Mouse (Mus musculus) G1E-ER4 (cell line): ENCODE measurements around the gene Eng. TPM values are rescaled to one million over a fixed set of nuclear protein-coding genes. Genes with fewer than 3 reads are reported as not detected.

Experiments
- GATA1 ChIP-seq: IDR thresholded peaks from one replicate; pipeline ENCODE4 v1.8.0; 2012; ENCODE audit warnings: low read length, inconsistent platforms
- polyA plus RNA-seq: library from polyadenylated mRNA; stranded (reverse); fragments of >175 nt; gene quantifications from 2 replicates; pipeline ENCODE4 v1.2.3, GENCODE M21; 2012

The Eng gene
- polyA plus RNA-seq, 1 experiment, result 0.31 TPM

DNA sequence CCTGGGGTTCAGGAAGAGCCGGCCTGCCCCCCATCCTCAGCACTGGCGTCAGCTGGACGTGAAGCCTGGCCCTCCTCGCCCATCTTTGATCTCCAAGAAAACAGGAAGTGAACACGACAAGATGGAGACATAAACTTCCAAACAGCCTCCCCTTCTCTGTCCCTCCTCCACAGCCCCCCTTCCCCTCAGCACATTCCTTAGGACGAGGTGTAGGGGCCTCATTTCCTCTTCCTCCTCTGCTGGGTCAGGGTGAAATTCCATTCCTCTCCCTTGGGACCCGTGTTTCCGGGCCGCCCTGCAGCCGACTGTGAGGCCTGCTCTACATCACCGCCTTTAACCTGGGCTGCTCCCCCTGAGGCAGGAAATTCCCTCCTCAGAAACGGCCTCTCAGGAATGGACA, 9.4 kb downstream of the Eng start:
- no peak for TF ChIP-seq GATA1

DNA sequence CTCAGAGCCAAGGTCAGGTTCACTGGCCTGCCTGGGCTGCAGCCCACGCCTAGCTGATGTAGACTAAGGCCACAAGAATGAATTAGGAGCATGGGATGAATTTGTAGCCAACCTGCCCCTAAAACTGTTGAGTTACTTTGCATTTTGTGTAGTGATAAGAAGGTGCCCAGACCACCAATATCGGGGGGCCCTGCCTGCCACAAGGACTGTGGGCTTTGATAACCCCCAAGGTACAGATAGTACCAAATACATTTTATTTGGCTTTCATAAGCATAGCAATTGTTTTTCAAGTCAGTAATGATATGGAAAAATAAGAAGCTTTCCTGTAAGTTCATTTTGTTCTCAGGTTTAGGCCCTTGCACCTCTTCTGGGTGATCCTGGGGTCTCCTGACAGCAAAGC, 12.5 kb downstream of the Eng start:
- TF ChIP-seq GATA1, result peak; percentile 32

DNA sequence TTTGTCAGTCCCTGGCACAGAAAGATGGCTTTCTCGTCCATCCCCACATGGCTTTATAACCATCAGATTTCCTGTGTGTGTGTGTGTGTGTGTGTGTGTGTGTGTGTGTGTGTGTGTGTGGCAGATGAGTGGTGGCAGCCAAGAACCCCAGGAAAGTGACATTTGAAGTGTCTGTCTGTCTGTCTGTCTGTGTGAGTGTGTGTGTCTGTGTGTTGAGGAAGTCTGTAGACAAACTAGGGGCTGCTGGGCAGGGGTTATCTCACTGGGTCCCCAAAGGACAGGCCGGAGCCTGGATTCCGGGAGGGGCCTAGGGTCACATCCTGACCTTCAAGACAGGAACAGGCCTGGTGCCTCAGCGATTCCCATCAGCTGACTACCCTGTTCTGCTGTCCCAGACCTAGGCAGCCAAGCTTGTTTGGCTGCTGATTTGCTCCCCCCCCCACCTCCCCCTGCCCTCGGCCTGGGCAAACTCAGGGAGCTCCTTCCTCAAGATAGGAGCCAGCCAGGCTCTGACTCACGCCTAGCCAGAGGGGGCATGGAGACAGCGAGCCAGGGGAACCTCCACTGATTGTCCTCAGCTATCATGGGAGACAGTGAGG, 15.2 kb downstream of the Eng start:
- TF ChIP-seq GATA1, result no peak

DNA sequence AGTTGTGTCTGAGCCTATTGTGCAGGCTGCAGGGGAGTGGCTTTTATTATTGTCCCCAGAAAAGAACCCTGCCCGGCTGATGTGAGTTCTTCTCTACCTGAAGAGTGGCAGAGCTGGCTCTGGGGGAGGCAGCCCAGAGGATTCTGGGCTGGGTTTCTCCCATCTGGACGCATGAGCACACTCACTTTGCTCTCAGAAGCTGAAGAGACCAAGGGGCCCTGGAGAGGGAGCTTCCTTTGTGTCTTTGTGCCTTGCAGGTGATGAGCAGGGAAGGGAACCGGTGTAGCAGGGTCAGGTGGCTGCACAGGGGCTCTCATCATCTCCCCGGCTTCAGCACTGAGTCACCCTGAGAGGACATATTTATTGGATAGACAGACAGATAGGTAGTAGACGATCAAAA, 15.9 kb downstream of the Eng start:
- TF ChIP-seq GATA1, result no peak

DNA sequence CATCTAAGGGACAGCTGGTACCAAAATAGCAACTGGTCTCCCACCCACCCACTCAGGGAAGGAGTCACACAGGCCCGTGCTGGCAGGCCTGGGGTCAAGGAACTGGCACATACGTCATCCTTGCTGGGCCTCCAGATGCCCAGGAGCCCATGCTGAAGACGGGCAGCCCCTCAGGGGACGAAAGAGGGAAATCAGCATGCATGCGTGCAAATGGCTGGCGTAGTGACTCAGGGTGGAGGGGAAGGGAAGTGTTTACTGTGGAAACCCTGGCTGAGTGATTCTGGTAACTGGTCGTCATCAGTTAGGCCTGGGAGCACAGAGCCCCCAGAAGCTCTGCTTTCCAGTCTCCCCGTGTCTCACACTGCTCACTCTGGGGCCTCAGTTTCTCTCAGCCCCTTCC, 18.9 kb downstream of the Eng start:
- no peak for TF ChIP-seq GATA1

DNA sequence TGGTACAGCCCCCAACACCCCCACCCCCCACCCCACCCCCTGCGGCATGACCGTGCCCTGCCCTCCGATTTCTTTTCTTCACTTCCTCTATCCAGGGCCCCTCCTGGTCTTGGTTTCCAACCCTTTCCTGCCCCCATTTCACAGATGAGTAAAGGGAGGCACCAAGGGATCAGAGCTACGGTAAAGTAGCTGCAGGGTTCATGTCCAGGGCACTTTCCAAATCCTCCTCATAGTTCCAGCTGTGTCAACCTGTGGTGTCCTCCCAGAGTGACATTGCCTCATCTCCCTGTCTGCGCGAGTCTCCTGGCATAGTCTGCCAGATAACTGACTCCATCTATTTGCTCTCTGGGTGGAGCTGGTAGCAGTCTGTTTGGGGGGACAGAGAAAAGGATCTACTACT, 19.5 kb downstream of the Eng start:
- TF ChIP-seq GATA1, result no peak

DNA sequence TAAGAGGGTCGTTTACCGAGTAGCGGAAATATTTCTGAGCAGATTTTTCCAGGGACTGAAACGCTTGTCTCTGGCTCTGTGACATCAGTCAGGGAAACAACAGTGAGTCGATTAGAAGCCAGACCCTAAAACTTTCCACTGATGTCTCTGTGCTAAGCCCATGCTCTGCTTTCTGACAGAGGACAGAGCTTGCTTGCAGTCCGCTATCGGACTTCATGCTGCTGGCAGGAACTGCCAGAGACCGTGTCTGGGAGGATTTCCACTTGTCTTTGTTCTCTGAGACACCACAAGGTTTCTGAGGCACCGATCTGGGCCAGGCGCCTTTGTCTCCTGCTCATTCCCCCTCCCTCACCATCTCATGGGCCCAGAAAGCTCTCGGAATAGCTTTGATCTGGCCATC, 21.4 kb downstream of the Eng start:
- TF ChIP-seq GATA1, result no peak

DNA sequence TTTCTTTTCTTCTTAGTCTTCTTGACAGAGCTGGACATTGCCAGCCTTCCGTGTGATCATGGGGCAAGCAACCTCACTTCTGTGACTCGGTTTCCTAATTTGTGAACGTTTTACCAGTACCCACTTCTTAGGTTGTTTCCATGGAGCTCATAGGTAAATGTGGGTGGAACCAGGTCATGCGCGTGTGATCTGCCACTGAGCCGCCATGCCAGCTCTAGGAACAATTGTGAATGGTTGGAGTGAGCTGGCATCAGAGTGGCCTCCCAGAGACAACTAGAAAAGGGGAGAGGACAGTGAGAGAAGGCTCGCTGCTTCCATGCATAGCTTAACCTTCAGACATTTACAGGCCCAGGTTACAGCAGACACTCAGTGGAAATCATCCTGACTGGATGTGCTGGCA, 21.8 kb downstream of the Eng start:
- TF ChIP-seq GATA1, result no peak

DNA sequence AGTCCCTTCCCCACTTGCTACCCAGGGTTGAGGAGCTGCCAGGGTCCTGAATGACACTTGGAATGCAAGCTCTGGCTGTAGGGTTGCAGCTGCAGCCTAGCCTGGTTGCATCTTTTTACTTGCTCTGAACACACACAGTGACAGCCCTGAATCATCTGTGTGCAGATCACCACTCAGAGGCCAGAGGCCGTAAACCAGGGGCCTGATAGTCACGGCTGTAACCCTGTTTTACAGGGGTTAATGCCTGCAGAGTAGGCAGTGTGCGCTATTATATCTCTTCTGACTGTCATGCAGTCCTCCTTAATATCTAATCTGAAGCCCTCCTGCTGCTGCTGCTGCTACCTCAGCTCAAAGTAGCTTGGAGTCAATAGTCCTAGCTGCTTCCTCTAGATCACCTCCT, 23.5 kb downstream of the Eng start:
- no peak for TF ChIP-seq GATA1

DNA sequence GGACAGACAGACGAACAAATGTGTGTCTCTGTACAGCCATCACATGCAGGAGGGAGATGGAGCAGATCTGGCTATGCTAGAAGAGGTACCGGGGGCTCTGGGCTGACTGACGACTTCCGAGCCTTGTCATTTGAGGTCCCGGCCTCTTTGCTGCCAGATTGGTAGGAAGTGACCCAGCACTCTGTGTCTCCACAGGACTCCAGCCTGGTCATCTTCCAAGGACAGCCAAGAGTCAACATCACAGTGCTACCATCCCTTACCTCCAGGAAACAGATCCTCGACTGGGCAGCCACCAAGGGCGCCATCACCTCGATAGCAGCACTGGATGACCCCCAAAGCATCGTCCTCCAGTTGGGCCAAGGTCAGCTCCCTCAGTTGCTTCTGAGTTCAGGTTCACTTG, 24.8 kb downstream of the Eng start:
- TF ChIP-seq GATA1, result no peak

DNA sequence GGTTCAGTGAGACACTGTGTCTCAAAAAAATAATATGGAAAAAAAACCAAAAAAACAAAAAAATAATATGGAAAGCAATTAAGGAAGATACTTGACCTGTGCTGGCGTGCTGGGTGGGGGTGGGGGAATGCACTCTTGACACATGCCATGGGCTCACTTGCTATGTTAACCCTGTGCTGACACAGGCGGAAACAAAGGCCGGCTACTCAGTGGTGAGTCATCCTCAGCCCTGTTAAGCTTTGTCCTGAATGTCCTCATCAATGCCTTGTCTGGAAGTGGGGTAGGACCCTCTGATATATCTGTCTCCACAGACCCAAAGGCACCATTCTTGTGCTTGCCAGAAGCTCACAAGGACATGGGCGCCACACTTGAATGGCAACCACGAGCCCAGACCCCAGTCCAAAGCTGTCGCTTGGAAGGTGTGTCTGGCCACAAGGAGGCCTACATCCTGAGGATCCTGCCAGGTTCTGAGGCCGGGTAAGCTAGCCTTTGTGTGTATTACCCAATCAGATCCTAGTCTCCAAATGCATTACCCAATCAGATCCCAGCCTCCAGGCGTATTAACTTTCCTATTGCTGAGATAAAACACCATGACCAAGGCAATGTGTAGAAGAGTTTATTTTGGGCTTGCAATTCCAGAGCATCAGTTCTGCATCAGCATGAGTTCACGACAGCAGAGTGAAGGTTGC, 25.7 kb downstream of the Eng start:
- no peak for TF ChIP-seq GATA1

DNA sequence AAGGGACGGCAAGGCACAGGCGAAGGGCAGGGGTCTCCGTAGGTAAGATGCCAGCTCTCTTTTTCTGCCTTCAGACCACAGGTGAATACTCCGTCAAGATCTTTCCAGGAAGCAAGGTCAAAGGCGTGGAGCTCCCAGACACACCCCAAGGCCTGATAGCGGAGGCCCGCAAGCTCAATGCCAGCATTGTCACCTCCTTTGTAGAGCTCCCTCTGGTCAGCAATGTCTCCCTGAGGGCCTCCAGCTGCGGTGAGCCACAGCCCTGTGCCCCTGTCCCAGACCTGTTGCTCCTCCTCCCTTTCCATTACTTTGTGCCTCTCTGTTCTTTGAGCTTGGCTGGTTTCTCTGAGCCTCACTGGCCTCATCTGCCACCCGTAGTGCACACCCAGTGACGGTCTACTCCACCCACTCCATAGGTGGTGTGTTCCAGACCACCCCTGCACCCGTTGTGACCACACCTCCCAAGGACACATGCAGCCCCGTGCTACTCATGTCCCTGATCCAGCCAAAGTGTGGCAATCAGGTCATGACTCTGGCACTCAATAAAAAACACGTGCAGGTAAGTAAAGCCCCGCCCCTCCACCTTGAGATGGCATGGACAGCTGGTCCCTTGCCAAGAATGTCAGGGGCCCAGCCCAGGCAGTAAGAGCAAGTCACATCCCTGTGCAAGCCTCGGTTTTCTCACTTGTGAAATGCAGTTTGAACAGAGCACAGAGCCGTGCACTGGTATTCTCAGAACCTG, 27.0 kb downstream of the Eng start:
- no peak for TF ChIP-seq GATA1

DNA sequence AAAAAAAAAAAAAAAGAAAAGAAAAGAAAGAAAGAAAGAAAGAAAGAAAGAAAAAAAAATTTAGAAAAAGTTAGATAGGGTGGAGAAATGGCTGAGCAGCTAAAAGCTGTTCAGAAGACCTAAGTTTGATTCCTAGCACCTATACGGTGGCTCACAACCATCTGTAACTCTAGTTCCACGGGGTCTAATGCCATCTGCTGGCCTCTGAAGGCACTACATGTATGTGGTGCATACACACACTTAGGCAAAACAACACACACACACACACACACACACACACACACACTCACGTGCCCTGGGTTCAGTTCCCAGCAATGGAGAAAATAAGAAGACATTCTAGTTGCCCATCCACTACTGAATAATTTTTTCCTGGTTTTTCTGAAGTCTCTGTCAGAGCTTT, 30.4 kb downstream of the Eng start:
- no peak for TF ChIP-seq GATA1

DNA sequence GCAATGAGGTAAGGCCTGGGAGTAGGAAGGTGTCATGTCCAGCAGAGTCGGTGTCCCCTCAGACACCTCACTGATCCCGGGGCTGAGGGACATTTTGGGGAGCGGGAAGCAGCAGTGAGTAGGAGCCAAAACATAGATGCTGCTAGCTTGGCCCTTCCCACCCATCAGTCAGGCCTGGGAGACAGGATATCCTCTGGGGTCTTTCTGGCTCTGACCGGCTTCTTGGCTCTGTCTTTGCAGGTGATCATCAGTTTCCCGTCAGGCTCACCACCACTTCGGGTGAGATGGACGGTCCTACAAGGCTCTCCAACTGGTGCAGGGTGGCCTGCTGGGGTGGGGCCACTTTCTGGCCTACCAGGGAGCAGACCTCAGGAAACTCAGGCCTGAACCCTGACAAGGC, 31.3 kb downstream of the Eng start:
- TF ChIP-seq GATA1, result no peak

DNA sequence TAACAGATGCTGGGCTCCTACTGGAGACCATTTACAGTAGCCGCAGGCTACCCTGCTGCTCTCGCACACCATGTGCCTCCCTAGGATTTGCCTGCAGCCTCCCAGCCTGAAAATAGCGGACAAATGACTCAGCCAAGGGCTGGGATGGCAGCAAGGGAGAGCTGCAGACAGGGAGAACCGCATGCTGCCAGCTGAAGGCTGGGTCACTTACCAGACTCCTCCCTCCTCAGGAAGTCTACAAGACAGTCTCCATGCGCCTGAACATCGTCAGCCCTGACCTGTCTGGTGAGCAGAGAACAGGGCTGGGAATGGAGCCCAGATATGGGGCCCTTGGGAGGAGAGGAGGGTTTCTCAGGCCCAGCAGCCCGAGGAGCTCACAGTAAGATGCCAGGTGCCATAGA, 33.7 kb downstream of the Eng start:
- TF ChIP-seq GATA1, result no peak

DNA sequence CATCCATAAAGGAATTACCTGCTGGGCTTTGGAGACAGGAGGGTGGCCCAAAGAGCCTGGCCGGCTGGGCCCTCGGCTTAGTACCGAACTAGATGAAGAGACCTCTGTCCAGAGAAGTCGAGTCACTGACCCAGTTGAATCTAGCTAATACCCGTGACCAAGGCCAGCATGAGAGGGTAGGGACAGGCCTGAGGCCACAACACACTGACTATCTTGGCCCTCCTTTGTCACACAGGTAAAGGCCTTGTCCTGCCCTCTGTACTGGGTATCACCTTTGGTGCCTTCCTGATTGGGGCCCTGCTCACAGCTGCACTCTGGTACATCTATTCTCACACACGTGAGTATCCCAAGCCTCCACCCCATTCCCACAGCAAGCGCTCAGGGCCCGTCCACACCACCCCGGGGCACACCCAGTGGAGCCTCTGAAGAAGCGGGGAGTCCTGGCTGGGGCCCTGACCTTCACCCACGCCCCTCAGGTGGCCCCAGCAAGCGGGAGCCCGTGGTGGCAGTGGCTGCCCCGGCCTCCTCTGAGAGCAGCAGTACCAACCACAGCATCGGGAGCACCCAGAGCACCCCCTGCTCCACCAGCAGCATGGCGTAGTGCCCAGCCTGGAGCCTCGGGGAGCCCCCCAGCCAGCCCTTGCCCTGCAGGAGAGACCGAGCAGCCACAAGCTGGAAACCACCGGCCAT, 34.7 kb downstream of the Eng start:
- no peak for TF ChIP-seq GATA1
